Mouse (Mus musculus) thymus, postnatal 25 days (tissue): Measurements from ENCODE around the gene Hoxd3.

Experiments
- DNase-seq: peaks from one replicate; pipeline ENCODE4 v3.0.0; 2022

The Hoxd3 gene

DNA sequence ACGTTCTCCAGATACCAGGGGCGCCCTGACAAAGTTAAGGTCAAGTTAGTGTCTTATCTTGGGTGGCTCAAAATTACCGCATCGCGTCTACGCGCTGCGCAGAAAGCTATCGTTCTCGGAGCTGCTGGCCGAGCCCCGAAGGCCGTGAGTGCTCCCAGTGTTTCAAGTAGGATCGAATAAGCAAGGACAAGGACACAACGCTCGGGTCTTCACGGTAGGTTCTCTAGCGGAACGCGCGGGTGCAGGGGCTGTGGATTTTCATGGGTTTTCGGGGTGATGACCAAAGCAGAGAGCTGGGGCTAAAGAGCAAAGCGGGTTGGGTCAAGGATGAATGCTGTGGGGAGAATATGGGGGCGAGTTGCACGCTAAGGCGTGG is 32.1 kb upstream of the Hoxd3 start:
- no peak for DNase-seq

DNA sequence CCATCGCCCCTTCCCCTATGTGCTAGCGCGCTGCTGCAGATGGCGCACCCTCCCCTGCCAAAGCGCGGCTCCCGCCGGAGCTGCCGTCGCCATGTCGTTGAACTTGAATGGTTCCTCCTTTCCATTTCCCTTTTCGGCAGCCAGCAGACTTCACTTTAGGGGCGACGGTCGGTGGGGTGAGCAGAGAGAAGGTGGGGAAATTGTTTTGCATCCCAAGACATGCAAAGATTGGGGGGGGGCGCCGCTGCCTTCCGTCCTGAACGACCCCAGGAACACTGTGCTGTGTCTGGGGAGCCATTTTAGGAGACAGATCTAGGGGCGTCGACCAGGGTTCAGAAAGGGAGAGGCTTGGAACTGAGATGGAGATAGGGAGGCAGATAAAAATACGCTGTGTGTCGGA is 31.7 kb upstream of the Hoxd3 start:
- DNase-seq = no peak

DNA sequence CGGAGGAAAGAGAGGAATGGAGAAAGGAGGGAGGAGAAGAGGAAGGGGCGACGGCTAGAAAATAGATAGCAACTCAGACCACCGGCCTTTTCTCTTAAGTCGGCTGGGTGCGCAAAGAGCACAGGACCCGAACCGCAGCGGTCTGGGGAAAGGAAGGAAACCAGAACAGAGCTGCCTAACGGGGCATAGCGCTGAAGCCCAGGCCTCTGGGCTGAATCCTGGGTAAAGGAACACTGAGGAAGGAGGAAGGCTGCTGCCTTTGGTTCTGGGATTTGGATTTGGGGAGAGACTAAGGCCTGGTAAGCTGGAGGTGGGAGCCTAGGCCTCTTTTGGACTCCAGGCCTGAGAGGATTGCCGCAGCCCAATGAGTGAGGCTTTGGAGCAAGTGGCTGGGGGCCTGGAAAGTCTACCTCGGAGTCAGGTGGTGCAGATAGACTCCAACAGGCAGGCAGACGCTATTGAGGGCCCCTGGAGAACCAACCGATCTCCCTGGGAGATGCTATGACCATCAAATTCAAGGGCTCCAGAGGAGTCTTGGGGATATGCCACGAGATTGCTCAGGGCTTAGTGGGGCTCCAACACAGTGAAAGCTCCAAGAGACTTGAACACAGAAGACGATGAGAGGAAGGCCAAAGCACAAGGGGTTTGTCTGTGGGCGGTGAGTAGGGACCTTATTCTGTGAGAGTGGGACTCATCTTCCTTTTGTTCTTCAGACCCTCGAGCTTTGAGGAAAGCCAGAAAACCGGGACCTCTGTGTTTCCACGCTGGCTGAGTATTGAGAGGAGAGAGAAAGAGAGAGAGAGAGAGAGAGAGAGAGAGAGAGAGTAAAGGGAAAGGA is 30.9 kb upstream of the Hoxd3 start:
- DNase-seq = no peak

DNA sequence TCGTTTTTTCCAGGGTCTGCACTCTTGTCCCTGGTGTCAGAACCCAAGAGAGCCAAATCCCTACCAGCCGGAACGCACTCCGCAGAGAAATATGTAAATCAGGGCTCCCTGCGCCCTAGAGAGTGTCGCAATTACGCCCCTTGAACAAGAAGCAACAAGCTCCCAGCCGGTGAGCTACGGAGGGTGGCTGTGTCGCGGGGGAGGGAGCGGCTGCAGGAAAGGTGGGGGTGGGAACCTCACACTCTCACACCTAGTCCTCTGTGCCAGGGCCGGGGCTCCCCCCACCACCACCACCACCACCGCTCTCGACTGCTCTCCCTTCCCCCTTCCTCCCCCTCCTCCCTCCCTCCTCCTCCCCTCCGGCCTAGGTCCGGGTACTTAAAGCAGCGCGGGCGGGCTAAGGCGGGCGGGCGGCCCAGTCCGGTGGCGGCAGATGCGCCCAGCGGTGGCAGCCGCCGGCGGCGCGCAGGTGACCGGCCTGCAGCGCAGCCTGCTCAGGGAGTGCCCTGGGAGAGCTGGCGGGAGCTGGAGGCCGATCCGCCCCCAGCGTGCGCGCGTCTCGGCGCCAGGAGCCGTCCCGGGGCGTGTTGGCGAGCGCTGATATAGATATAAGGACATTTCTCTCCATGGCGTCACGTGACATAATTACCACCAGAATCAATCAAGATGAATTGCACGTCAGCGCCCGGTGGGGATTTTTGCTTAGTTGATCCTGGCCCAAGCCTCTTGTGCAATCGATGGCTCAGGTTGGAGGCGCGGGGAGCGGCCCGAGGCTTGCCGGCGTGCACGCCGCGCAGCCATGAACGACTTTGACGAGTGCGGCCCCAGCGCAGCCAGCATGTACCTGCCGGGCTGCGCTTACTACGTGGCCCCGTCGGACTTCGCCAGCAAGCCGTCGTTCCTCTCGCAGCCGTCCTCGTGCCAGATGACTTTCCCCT is 29.9 kb upstream of the Hoxd3 start:
- DNase-seq = no peak

DNA sequence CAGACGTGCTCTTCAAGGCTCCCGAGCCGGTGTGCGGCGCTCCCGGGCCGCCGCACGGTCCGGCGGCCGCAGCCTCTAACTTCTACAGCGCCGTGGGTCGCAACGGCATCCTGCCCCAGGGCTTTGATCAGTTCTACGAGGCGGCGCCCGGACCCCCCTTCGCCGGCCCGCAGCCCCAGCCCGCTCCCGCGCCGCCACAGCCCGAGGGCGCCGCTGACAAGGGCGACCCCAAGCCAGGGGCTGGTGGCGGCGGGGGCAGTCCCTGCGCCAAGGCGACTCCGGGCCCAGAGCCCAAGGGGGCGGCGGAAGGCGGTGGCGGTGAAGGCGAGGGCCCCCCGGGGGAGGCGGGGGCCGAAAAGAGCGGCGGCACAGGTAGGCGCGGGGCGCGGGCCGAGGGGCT is 28.9 kb upstream of the Hoxd3 start:
- DNase-seq = no peak

DNA sequence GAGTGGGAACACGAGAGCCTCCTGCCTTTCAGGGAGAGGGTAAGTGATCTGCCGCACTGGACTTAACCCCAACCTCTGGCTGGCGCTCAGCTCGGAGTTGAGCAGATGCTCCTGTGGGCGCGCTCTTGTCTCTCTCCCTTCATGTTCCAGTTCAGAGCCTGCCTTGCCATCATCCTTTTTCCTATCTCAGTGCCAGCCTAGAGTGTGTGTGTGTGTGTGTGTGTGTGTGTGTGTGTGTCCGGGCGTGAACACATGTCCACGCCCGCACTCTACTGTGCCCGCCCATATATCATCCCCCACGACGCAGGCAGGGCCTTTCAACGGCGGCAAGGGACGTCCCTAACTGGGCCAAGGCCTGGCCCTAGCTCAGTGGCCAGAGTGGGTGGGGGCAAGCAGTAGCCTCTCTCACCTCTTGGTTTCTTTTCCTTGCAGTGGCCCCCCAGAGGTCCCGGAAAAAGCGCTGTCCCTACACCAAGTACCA is 28.2 kb upstream of the Hoxd3 start:
- no peak for DNase-seq

DNA sequence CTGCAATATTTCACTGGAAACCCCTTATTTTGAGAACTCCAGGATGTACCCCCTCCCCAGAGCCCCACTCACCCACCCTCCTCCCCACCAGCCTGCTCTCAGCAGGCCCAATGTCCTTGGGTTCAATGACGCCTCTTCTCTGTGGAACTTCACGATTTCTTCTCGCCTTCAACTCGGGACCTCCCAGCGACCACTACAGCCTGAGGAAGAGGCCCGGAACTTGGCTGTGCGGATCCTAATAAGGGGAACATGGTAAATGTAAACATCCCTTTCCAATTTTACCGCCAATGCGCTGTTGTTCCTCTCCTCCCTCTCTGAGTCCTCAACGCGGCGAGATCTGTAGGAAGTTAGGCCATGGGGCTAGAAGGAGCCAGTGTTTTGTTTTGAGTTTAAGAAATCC is 27.6 kb upstream of the Hoxd3 start:
- no peak for DNase-seq

DNA sequence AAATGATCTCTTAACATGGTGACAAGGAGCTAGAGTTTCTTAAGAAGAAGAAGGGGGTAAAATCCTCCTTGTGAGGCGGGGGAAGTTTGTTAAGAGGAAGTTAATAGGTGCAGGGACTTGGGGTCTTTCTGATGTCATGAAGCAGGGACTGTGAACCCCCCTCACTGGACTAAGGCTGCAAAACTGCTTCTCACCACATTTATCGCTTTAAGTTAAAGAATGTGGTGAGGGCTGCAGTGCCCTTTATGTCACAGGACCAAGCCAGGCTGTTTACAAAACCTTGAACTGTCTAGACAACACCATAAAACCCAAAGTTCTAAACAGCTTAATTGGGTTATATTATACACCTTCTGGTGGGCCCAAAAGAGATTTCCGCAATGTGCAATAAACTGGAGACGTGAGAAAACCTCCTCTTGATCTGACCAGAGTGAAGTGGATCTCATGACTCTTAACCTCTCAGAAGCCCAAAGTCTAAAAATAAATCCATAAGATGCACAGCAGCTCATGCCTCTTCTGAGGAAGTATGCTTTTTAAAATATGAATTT is 26.6 kb upstream of the Hoxd3 start:
- DNase-seq = no peak

DNA sequence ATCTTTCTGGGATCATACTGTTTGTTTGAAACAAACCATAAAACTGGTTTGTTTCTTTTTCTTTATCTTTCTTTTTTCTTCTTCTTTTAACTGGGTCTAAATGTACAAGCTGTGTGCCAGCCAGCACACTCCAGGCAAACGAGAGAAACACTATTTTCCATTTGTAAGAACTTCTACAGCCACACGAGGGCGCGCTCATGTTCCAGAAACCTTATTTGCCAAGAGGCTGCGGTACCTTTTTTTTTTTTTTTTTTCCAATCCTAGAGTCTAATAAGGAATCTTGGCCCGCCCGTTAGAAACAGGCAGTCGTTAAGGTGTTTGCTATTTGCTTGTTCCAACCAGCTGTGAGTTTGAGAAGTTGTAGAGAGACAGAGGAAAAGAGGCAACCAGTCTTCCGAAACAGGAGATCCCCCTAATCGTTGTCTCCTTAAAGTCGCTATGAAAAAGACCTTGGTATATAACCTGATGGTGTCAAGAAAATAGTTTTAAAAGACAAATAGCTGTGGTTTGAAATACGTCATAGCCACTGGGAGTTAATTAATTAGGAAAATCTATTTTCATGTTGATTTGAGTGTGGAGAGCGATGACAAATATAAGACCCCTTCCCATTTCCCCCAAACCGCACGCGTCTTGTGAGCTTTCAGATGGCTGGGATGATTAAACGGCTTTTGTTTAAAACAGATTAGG is 25.3 kb upstream of the Hoxd3 start:
- no peak for DNase-seq

DNA sequence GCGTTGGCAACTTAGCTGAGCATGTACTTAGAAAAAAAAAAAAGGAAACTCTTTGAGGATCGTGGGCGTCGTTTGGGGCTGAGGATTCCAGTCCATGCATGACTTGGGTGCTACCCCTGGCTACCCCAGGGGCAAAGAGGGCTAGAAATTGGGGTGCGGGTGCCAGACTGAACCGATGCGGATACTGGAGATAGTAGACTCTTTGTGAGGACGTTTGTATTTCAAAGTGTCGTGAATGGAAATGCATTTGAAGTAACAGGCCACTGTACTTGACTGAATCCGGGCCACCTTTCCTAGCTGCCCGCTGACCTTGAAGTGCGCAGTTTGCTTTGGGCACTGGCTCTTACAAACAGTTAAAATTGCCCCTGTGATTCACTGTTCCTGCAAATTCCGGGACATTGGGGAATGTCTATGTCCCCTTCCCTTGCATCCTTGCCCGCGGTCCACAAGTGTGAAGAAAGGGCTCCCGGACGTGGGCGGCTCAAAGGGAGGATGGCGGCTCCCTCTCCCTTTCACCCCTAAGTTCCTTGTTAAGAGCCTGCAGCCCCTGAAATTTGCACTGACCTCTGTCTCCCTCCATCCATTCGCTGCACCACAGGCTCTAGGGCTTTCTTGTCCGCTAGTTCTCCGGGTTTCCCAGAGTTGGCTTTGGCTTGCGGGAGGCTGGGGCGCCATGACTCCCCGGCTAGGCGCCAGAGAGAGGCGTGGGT is 24.6 kb upstream of the Hoxd3 start:
- DNase-seq = no peak

DNA sequence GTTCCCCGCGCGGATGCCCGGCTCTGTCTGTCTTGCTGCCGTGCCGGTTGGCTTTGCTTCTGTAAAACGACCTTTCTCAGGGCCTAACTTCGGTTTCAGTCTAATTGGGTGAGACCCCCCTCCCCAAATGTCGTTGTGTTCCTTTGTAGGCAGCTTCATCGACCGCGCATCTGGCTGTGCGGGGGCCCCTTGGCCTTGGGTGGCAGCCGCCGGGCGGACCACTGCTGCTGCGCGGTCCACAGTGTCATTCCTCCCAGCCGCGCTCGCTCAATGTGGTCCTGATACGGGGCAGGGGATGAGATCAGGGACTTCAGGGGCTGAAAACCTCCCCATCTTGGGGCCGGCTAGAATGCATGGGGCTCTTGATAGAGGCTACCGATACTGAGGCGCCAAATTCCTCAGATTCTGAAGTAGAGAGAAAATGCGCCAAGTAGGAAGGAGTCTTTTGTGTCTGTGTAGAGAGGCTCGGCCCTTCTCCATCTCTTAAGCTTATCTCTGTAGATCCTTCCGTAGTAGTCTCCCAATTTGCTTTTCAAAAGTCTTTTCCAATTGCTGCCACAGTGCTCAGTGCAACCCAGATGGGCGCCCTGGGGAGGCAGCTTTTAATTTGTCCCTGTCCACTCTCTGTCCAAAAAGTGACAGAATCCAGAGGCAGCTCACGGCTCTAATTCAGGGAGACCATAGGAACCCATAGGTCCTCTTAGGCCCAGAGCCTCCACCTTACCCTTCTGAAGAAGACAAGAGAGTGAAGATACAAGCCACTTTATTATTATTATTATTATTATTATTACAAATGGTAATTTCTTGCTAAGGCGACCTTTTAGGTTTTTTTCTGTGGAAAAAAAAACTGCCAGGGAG is 23.8 kb upstream of the Hoxd3 start:
- no peak for DNase-seq

DNA sequence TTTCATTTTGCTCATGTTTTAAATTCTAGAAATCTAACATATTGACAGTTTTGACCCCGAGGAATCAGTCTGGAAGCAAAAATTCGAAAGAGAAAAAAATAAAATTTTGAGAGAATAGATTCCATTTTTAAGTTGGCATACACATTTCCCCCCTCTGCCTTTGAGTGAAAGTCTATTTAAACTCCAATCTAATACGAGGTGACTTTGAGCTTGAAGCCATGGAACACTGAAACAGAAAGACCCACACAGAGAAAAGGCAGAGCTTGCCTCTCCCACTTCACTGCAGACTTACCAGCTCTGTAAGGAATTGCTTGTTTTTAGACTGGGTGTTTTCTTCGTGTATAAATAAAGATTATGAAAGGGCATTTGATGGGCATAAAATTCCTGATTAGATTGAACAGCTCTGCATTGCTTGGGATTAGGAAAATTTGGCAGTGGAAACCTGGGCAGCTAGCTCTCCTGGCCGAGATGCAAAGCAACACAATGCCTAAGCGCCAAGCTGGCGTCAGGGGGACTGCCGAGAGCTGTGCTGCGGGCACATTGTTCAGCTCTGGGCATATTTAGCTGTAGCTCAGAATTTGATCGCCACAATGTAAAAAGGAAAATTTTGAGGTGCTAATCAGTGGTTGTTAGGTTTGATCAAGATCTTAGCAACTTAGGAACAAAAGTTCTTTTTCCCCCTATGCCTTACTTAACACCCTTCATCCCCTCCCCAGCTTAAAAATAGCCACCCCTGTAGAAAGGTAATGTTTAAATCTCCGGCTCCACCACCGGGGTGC is 22.7 kb upstream of the Hoxd3 start:
- no peak for DNase-seq

DNA sequence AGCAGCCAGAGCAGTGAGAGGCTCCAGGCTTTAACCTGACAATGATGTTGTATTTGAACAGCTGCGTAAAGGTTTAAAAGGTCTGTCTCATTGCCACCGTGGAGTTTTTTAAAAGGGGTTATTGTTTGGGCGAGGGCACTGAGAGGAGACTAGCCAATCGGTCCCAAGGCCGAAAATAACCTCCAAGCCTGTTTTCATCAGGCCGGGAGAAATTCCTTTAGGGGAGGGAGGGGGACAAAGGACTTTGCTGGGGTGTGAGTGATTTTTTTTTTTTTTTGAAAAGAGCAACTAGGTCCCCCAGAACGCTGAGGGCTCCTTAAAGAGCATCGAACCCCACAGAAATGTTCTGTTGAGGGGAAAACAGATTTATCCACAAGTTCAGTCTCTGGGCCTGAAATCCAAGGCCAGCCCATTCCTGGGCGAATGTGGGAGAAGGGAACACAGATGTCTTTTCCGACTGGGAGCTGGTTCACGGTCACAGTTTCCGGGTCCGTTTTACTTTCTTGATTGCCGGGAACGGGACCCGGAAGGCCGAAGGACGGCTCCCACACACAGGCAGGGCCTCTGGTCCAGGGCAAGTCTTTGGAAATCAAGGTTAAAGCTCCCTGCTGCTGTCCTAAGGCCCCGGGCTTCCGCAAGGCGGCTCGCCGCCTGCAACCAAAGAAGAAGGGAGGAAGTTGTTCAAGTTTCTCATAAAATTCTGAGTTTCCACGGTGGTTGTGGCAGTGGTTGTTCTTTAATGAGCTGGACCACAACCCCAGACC is 22.0 kb upstream of the Hoxd3 start:
- DNase-seq = no peak

DNA sequence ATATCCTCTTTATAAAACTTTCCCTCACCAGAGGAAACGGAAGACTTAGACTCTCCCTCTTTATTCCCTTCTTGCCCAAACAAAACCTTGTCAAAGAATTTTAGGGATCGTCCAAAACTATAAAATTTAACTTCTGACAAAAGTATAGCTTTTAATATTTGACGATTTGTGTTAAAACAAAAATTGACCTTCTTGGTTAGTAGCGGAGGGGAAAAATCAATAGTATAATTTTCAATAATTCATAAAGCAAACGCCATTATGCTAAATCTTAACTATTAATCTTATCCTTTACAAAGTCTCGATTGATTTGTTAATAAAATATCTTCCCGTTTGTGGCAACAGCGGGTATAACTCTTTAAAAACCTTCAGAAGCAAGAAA is 21.4 kb upstream of the Hoxd3 start:
- no peak for DNase-seq

DNA sequence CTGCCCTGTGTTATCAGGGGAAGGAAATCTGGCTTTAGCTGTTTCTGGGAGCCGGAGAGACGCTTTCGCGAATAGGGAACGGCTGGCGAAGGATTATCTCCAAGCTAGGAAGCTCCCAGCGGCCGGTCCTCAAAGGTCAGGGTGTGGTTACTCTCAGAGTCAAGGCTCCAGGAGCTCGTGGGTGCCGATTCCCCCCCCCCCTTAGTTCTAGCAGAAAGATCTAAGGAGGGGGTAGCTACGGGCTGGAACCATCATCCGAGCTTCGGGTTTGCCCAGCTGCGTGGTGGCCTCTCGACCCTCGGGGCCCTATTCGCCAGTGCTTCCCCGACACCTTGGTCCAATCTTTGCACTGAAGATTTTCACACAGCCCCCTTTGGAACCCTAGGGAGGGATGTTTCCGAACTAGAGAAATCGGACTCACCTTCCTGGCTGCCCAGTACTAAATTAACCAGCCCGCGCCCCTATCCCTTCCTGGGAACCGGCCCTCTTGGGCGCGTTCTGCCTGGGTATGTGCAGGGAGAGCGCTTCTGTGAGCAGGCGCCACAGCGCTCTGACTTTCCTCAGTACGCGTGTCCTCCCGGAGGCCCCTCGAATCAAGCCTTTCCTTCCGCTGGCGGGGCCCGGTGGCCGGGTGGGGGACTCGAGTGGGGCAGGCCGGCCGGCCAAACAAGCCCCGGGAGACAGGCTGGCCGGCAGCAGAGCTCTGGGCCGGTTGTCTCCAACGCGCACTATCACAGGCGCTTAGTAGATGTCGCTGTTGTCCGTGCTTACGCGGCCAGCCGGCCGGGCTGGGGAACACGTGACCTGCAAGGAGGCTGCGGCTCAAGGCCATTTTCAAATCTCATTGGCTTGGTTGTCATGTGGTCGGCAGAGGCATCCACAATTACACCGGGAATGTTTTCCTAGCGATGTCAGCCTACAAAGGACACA is 20.4 kb upstream of the Hoxd3 start, which contains the start of gene Hoxd10:
Gene Hoxd10, plus strand, starts transcription at position 903 of the 930 bp plus-strand sequence.
- DNase-seq = no peak

DNA sequence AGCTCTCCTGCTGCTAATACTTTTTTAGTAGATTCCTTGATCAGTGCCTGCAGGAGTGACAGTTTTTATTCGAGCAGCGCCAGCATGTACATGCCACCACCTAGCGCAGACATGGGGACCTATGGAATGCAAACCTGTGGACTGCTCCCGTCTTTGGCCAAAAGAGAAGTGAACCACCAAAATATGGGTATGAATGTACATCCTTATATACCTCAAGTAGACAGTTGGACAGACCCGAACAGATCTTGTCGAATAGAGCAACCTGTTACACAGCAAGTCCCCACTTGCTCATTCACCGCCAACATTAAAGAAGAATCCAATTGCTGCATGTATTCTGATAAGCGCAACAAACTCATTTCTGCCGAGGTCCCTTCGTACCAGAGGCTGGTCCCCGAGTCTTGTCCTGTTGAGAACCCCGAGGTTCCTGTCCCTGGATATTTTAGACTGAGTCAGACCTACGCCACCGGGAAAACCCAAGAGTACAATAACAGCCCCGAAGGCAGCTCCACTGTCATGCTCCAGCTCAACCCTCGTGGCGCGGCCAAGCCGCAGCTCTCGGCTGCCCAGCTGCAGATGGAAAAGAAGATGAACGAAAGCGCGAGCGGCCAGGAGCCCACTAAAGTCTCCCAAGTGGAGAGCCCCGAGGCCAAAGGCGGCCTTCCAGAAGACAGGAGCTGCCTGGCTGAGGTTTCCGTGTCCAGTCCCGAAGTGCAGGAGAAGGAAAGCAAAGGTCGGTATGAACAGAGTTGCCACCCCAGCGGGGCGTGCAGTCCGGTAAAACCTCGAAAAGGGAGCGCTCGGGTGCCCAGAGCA is 19.5 kb upstream of the Hoxd3 start:
- no peak for DNase-seq

DNA sequence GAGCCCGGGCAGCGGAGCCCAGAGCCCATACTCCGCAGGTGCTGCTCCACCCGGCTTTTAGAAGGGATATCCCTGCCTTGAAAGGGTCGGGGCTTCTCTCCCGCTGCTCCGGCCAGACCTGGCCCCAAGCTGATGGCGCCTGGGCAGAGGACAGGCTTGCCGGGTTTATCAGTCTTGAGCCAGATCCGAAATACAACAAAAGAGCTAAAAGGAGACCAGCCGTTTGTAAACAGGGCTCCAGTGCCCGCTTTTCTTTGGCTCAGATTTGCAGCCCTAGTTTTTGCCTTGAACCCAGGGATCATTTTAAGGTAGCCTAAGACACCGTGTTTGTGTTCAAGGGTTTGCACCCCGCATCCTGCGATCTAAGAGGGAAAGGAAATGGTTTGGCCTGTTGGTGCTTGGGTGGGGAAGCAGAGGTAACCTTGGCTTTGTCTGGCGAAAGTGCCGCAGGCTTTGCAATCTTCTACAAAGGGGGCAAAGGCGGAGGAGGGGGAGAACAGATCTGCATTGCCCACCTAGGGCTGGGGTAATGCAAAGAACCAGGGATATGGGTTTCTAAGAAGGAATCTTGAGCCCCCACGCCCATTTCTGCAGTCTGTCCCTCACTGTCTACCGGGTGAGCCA is 18.8 kb upstream of the Hoxd3 start:
- DNase-seq = no peak
